Mouse (Mus musculus) urinary bladder, adult 2 months (tissue): Measurements from ENCODE around the gene Tnip3. TPM values are rescaled to one million over a fixed set of nuclear protein-coding genes. Genes with fewer than 3 reads are reported as not detected.

Experiments used
- DNase-seq: peaks from one replicate; pipeline ENCODE4 v3.0.0; 2022; ENCODE audit warnings: low spot score
- polyA plus RNA-seq: library from polyadenylated mRNA; depleted of rRNA; stranded (reverse); fragments of >200 nt; gene quantifications from 2 replicates; pipeline ENCODE4 v1.2.3, GENCODE M21; 2012; rRNA removed

Gene Tnip3
- polyA plus RNA-seq, 1 experiment: 0.45 TPM

DNA sequence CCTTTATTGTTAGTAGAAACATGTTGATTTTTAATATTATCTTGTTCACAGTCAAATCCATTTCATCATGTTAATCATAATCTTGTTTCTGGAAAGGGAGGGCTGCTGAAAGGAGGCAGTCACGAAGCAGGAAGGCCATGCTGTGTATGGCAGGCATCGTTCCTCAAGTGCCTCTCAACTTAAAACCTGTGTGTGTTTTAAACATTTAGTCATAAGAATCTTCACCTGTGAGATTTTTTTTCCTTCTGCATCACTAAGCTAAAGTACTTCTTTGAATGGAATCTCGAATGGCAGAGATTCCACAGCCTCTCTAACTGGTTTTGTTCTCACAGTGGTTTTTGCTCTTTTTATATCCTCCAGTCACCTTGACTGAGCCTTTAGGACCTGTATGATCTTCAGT is 121.3 kb downstream of the Tnip3 start:
- DNase-seq: no peak

DNA sequence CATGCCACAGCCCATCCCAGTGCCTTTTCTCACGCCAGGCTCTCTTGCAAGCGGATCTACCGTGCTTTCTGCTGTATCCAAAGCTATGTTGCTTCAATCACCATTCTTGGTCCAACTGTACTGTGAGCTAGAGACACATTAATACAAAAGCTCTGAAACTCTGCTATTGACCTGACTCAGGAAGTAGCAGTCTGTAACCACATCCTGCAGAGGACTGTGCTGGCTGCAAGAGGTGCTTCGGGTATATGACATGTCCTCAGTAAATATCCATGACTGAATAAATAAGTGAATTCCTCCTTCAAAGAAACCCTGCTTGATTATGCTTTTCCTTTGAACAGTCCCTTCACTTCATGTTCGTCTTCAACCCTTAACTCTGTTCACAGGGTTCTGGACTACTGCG is 122.6 kb downstream of the Tnip3 start:
- no peak for DNase-seq

DNA sequence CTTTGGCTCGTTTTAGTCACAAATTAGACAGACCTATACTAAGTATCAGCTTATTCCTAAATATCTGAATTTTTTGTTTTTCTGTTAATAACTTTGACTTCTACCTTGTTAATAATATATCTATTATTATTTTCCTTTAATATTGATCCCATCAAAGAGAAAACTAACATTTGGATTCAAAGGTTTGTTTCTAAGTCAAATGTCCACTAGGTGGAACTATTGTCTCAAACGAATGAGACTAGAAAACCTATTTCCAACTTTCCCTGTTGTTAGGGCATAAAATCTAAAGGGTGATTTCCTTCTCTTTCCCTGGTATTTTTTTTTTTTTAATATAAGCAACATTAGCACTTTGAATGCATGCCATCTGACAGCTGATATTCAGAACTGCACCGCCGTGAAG is 126.3 kb downstream of the Tnip3 start:
- no peak for DNase-seq

- DNase-seq: no peak
These were observed 136.2 kb downstream of the Tnip3 start for GRCm38 (mm10) chr6:65661272-65661671.

DNA sequence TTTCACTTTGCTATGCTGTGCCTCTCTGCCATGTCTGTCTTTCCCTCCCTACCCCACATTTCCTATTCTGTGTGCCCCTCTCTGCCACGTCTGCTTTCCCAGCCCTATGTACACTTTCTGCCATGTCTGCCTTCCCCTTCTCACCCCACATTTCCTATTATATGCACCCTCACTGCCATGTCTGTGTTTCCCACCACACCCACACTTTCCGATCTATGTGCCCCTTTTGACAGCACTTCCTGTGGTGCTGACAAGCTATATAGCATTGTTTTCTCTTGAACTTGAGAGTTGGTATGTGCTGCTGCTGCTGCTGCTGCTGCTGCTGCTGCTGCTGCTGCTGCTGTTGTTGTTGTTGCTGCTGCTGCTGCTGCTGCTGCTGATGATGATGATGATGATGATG is 136.9 kb downstream of the Tnip3 start:
- DNase-seq: no peak

DNA sequence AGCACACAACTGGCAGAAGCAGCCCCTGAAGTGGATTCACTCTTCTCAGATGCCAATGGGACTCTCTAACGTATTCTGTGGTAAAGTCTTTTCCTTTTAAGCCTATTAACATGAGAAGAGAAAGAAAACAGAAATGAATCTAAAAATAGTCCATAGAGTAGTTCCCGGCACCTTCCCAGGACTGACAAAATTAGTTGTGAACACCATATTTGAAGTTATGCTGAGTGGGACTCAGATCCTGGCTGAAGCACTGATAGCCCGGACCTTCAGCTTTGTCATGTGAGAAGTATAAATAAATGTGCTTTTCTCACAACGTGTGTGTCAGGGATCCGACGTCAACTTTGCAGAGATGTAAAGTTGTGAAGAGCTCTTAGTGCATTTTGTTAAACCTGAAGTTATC is 138.9 kb downstream of the Tnip3 start:
- DNase-seq: no peak

DNA sequence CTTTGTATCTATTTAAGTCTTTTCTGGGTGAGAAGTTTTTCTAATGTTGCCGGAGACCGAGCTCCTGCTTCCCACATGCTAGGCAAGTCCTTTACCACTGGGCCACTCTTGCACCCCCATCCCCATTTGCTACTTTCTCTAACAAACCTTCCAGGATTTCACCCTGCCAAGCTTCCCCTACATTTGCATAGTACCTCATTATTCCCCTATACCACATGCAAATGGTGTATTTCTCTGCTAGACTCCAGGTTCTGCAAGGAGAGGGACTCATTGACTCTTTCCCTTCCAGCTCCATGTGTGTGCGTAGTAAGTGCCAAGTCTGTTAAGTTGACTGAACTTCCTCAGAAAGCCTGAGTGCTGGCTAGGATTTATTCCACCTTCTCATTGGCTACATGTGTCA is 141.2 kb downstream of the Tnip3 start:
- no peak for DNase-seq

- no peak for DNase-seq
These were observed 144.9 kb downstream of the Tnip3 start for GRCm38 (mm10) chr6:65669971-65670370.

GRCm38 (mm10) chr6:65670981-65671411 is 145.9 kb downstream of the Tnip3 start:
- no peak for DNase-seq

DNA sequence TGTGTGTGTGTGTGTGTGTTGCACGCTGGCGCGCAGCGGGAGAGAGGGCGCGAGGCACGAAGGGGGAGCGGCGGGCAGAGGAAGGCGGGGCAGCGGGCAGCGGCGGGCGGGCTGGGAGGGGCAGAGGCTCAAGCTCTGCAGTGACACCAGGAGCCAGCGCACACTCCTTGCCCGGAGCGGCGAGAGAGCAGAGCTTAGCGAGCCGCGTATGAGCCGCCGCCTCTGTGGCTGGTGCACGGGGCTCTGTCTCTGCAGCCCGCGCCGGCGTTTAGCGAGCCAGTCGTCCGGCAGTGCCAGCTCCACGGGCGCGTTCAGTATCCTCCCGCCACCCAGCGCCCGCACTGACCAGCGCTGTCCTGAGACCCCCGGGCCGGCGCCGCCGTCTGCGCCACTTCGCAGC is 146.3 kb downstream of the Tnip3 start, which contains the start of gene Ndnf:
Ndnf (plus strand) TSS at position 140 of the 400 bp plus-strand sequence.
- peak; percentile 55 for DNase-seq

DNA sequence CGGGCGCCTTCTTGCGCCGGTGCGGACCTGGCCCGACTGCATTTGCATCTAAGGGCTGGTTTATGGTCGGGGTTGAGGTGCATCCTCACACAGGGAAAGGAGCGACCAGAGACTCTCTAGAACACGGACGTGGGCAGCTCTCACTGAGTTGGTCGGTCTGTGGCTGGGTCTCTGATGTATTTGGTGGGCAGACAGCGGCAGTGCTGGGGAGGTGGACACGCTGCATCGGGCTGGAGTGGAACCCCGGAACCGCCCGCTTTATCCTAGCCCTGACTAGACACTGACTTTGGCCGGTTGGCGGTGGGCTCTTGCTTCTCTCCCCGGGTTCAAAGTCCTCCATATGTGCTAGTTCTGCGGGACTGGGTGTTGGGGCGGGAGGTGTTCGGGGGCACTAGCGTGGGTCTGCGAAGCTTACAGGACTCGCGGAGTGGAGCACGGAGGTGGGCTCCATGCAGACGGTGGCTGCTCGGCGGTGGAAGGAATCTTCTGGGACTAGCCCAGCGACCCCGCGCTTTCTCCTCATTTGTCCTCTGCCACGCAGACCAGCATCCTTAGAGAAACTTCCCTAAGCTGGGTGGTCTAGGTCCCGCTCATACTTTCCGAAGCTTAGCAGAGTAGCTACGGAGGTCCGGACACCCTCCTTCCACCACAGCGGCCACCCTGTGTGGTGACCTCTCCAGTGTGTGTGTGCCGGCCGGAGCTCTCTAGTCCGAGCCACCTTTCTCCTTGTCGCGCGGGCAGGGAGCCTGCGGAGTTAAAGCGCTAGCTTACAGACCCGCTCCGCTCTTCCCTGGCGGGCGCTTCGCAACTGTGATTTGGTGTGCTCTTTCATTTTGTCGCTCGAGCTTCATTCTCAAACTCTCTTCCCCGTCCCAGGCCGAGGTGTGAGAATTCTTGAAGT is 147.3 kb downstream of the Tnip3 start:
- peak; percentile 28 for DNase-seq

Other genes starting within 250 kb of the Tnip3 start
- gene C130060K24Rik, start 144.2 kb upstream of the Tnip3 start, polyA plus RNA-seq: not detected in 2 replicates
- 1.5 and 1.6 TPM in 2 replicates for gene Ndnf, start 146.3 kb downstream of the Tnip3 start, polyA plus RNA-seq